17 mouse cellular contexts compared by ENCODE assay signal in genomic region chr12:80178035-80178434, GRCm38 (mm10).
A peak's percentile ranks its signal among the peaks of the same experiment; 100 is the strongest.
DNase-seq lines count a peak whose midpoint lies in the region; ATAC-seq and TF ChIP-seq lines count a peak whose summit lies in the region.
"Had no signal": no experiment of that assay in that cellular context is flagged by ENCODE, and none has a peak within 500 bp of the region (broad histone marks: within the 10 kb centered on the region; RNA-seq: fewer than 3 reads in every experiment).

No protein-coding gene starts in this region.

- no peak overlapping the region for H3K27ac ChIP-seq in forebrain, embryonic 15.5 days (replicated peaks)
- no peak overlapping the region for H3K27ac ChIP-seq in forebrain, embryonic 12.5 days
- no peak overlapping the region for H3K27ac ChIP-seq in midbrain, postnatal 0 days (ENCODE audit: low read depth, low read length)
- H3K27ac ChIP-seq in midbrain, embryonic 10.5 days (replicated peaks), result no peak overlapping the region
- no peak overlapping the region for H3K27ac ChIP-seq in neural tube, embryonic 11.5 days (ENCODE audit: low read depth, low read length)
- H3K27ac ChIP-seq: embryonic facial prominence, embryonic 13.5 days; heart, embryonic 10.5 days; hindbrain, embryonic 14.5 days; kidney, postnatal 0 days; limb, embryonic 12.5 days; liver, embryonic 14.5 days had no signal

- H3K4me1 ChIP-seq in forebrain, embryonic 15.5 days, result 0 out of 2 replicates have a peak, but pooled peaks cover 3% of the 10 kb centered on the region
- H3K4me1 ChIP-seq in forebrain, embryonic 12.5 days, result no peaks in the 10 kb centered on the region
- H3K4me1 ChIP-seq in midbrain, postnatal 0 days (ENCODE audit: insufficient read depth, low read length), result no peaks in the 10 kb centered on the region
- no peaks in the 10 kb centered on the region for H3K4me1 ChIP-seq in midbrain, embryonic 10.5 days
- H3K4me1 ChIP-seq in neural tube, embryonic 11.5 days (ENCODE audit: control insufficient read depth, insufficient read depth, low read length), result no peaks in the 10 kb centered on the region
- H3K4me1 ChIP-seq: embryonic facial prominence, embryonic 13.5 days; heart, embryonic 10.5 days; limb, embryonic 12.5 days had no signal

- DNase-seq in midbrain, postnatal 0 days (ENCODE audit: low spot score), result peak; percentile 33
- DNase-seq in midbrain, embryonic 10.5 days (ENCODE audit: low spot score), result no peak
- peak; percentile 48 to 57 for DNase-seq in layer of hippocampus, adult 8-10 months (ENCODE audit: low spot score in 2 of 2)
- peak; percentile 16 for DNase-seq in neural tube, embryonic 11.5 days (ENCODE audit: low spot score)
- DNase-seq in embryo, embryonic 11 days, result no peak
- DNase-seq: cerebellum, postnatal 36 days; gastrocnemius, postnatal 36 days; heart, postnatal 10 days had no signal

- no peak overlapping the region for H3K9ac ChIP-seq in forebrain, embryonic 15.5 days (replicated peaks)
- no peak overlapping the region for H3K9ac ChIP-seq in forebrain, embryonic 12.5 days
- H3K9ac ChIP-seq in midbrain, postnatal 0 days (replicated peaks; ENCODE audit: low read length, poor library complexity, severe bottlenecking), result no peak overlapping the region
- no peak overlapping the region for H3K9ac ChIP-seq in neural tube, embryonic 11.5 days (ENCODE audit: low read length)
- H3K9ac ChIP-seq: embryonic facial prominence, embryonic 13.5 days; hindbrain, embryonic 14.5 days; limb, embryonic 12.5 days; liver, embryonic 14.5 days had no signal

- H3K4me2 ChIP-seq in forebrain, embryonic 15.5 days (replicated peaks), result no peak overlapping the region
- no peak overlapping the region for H3K4me2 ChIP-seq in forebrain, embryonic 12.5 days
- no peak overlapping the region for H3K4me2 ChIP-seq in midbrain, postnatal 0 days (ENCODE audit: low read depth, low read length, poor library complexity, severe bottlenecking)
- no peak overlapping the region for H3K4me2 ChIP-seq in neural tube, embryonic 11.5 days (ENCODE audit: low read depth)
- H3K4me2 ChIP-seq: embryonic facial prominence, embryonic 13.5 days; hindbrain, embryonic 14.5 days; limb, embryonic 12.5 days had no signal

- no peak for TF ChIP-seq CTCF in midbrain, postnatal 0 days (IDR thresholded peaks at IDR 0.05)

- no peaks in the 10 kb centered on the region for H3K27me3 ChIP-seq in forebrain, embryonic 15.5 days
- no peaks in the 10 kb centered on the region for H3K27me3 ChIP-seq in forebrain, embryonic 12.5 days
- no peaks in the 10 kb centered on the region for H3K27me3 ChIP-seq in midbrain, postnatal 0 days (ENCODE audit: insufficient read depth, low read length)
- no peaks in the 10 kb centered on the region for H3K27me3 ChIP-seq in midbrain, embryonic 10.5 days (ENCODE audit: low read depth, poor library complexity, severe bottlenecking)
- H3K27me3 ChIP-seq in neural tube, embryonic 11.5 days (ENCODE audit: control insufficient read depth, insufficient read depth, low read length), result no peaks in the 10 kb centered on the region
- H3K27me3 ChIP-seq: embryonic facial prominence, embryonic 13.5 days; limb, embryonic 12.5 days had no signal

- ATAC-seq in forebrain, embryonic 15.5 days (replicated peaks), result 0 out of 2 replicates have a peak, but pooled peaks have one; percentile 38
- ATAC-seq in forebrain, embryonic 12.5 days (ENCODE audit: low FRiP score), result no peak
- no peak for ATAC-seq in midbrain, postnatal 0 days (ENCODE audit: low FRiP score)
- ATAC-seq in neural tube, embryonic 11.5 days (ENCODE audit: insufficient read depth, low FRiP score, low TSS enrichment), result no peak
- ATAC-seq: intestine, postnatal 0 days had no signal

- H3K36me3 ChIP-seq in forebrain, embryonic 15.5 days, result peaks cover 27% of the 10 kb centered on the region
- H3K36me3 ChIP-seq in forebrain, embryonic 12.5 days (replicated peaks), result peaks cover 43% of the 10 kb centered on the region
- peaks cover 23% of the 10 kb centered on the region for H3K36me3 ChIP-seq in midbrain, postnatal 0 days (ENCODE audit: insufficient read depth, low read length)
- peaks cover 88% of the 10 kb centered on the region for H3K36me3 ChIP-seq in midbrain, embryonic 10.5 days
- peaks cover 13% of the 10 kb centered on the region for H3K36me3 ChIP-seq in neural tube, embryonic 11.5 days (ENCODE audit: control insufficient read depth, insufficient read depth, low read length)

- no peak overlapping the region for H3K4me3 ChIP-seq in forebrain, embryonic 15.5 days
- H3K4me3 ChIP-seq in forebrain, embryonic 12.5 days (replicated peaks), result no peak overlapping the region
- H3K4me3 ChIP-seq in midbrain, postnatal 0 days (ENCODE audit: low read depth, low read length), result no peak overlapping the region
- no peak overlapping the region for H3K4me3 ChIP-seq in midbrain, embryonic 10.5 days
- H3K4me3 ChIP-seq in neural tube, embryonic 11.5 days (ENCODE audit: low read depth, low read length), result no peak overlapping the region
- H3K4me3 ChIP-seq: embryonic facial prominence, embryonic 13.5 days; heart, embryonic 10.5 days; limb, embryonic 12.5 days had no signal

- H3K9me3 ChIP-seq in forebrain, embryonic 15.5 days, result no peaks in the 10 kb centered on the region
- H3K9me3 ChIP-seq in forebrain, embryonic 12.5 days, result no peaks in the 10 kb centered on the region
- no peaks in the 10 kb centered on the region for H3K9me3 ChIP-seq in midbrain, postnatal 0 days (ENCODE audit: low read length)
- no peaks in the 10 kb centered on the region for H3K9me3 ChIP-seq in midbrain, embryonic 10.5 days (replicated peaks)
- H3K9me3 ChIP-seq in neural tube, embryonic 11.5 days (ENCODE audit: control insufficient read depth, low read length), result no peaks in the 10 kb centered on the region
- H3K9me3 ChIP-seq: embryonic facial prominence, embryonic 13.5 days; heart, embryonic 10.5 days; limb, embryonic 12.5 days had no signal

- 86% methylated on average over 10 of the region's 10 CpGs for WGBS in forebrain, embryonic 15.5 days
- 86% methylated on average over 10 of the region's 10 CpGs for WGBS in forebrain, embryonic 12.5 days
- 68% methylated on average over 10 of the region's 10 CpGs for WGBS in midbrain, postnatal 0 days
- whole genome bisulfite sequencing in midbrain, embryonic 10.5 days, result 74% methylated on average over 10 of the region's 10 CpGs
- WGBS in neural tube, embryonic 11.5 days, result 47% methylated on average over 10 of the region's 10 CpGs

Comparison
In these comparisons a context has a peak if more than half of its experiments do, and no peak if none do; other contexts are left out.
1. DNase-seq: peak in midbrain, postnatal 0 days (single experiment), layer of hippocampus, adult 8-10 months (2 of 2) and neural tube, embryonic 11.5 days (single experiment); none in midbrain, embryonic 10.5 days (single experiment) and embryo, embryonic 11 days (single experiment).